Mouse (Mus musculus) monocyte, adult 5-6 weeks (primary cell): ENCODE results near the gene Atp8a1. TPM values are rescaled to one million over a fixed set of nuclear protein-coding genes. Genes with fewer than 3 reads are reported as not detected.

Experiments
- ATAC-seq: fragments of 153-309, 156-312 bp; replicated peaks from 2 replicates; pipeline ENCODE4 v1.8.0; 2017; ENCODE audit warnings: mild to moderate bottlenecking; ENCODE audit not compliant: low TSS enrichment, insufficient number of reproducible peaks, severe bottlenecking, poor library complexity, low FRiP score
- total RNA-seq: library from RNA; stranded (forward); fragments of 200-1000, 200-491, 200-594 nt; gene quantifications from 3 replicates; pipeline ENCODE4 v1.2.3, GENCODE M21; 2017

Gene Atp8a1
- total RNA-seq, 1 experiment from 2014 or later, result 30.1 TPM

GRCm38 (mm10) chr5:67797006-67797958 lies 50.0 kb downstream of the Atp8a1 start:
- ATAC-seq, result no peak

GRCm38 (mm10) chr5:67794129-67794800 lies 53.0 kb downstream of the Atp8a1 start:
- ATAC-seq, result no peak

- ATAC-seq, result no peak
These were observed 64.5 kb downstream of the Atp8a1 start for GRCm38 (mm10) chr5:67782775-67783174.

GRCm38 (mm10) chr5:67778026-67778425 lies 69.2 kb downstream of the Atp8a1 start:
- no peak for ATAC-seq

GRCm38 (mm10) chr5:67774186-67774585 lies 73.0 kb downstream of the Atp8a1 start:
- no peak for ATAC-seq

- no peak for ATAC-seq
These were observed 78.5 kb downstream of the Atp8a1 start for GRCm38 (mm10) chr5:67768708-67769107.

- ATAC-seq, result no peak
These were observed 82.4 kb downstream of the Atp8a1 start for GRCm38 (mm10) chr5:67764798-67765197.

- 0 out of 2 replicates have a peak, but pooled peaks have one; percentile 17 for ATAC-seq
These were observed 89.1 kb downstream of the Atp8a1 start for GRCm38 (mm10) chr5:67758126-67758525.

GRCm38 (mm10) chr5:67756138-67756537 lies 91.1 kb downstream of the Atp8a1 start:
- 0 out of 2 replicates have a peak, but pooled peaks have one; percentile 56 for ATAC-seq

GRCm38 (mm10) chr5:67753057-67753456 lies 94.2 kb downstream of the Atp8a1 start:
- ATAC-seq, result no peak

- ATAC-seq, result no peak
These were observed 94.6 kb downstream of the Atp8a1 start for GRCm38 (mm10) chr5:67752629-67753028.

- ATAC-seq, result no peak
These were observed 95.2 kb downstream of the Atp8a1 start for GRCm38 (mm10) chr5:67752007-67752406.

- ATAC-seq, result no peak
These were observed 108.0 kb downstream of the Atp8a1 start for GRCm38 (mm10) chr5:67739261-67739660.

- ATAC-seq, result no peak
These were observed 109.1 kb downstream of the Atp8a1 start for GRCm38 (mm10) chr5:67738133-67738532.

- no peak for ATAC-seq
These were observed 111.5 kb downstream of the Atp8a1 start for GRCm38 (mm10) chr5:67735771-67736170.

- ATAC-seq, result no peak
These were observed 113.5 kb downstream of the Atp8a1 start for GRCm38 (mm10) chr5:67733551-67734258.

- ATAC-seq, result no peak
These were observed 114.1 kb downstream of the Atp8a1 start for GRCm38 (mm10) chr5:67733150-67733549.

GRCm38 (mm10) chr5:67727755-67728154 lies 119.5 kb downstream of the Atp8a1 start:
- no peak for ATAC-seq

GRCm38 (mm10) chr5:67726810-67727209 lies 120.4 kb downstream of the Atp8a1 start:
- no peak for ATAC-seq
